Mouse (Mus musculus) urinary bladder, postnatal 4 days (tissue): ENCODE measurements around the gene Chp2.
A peak's percentile ranks its signal among the peaks of the same experiment; 100 is the strongest.
"Not testable (repeated sequence)": the region's sequence is repeated elsewhere in the genome, so short reads cannot be mapped to it uniquely, and the experiment has no call there.

Experiments
- DNase-seq, 2 experiments: peaks; one replicate each; pipeline ENCODE4 v3.0.0; 2021 to 2022; ENCODE audit warnings: low spot score in 2 of 2

Chp2 gene

GRCm38 (mm10) chr7:122242260-122242659 is 23.0 kb downstream of the Chp2 start:
- DNase-seq, result no peak

- not testable (repeated sequence) for DNase-seq
These were observed 23.4 kb downstream of the Chp2 start for GRCm38 (mm10) chr7:122242744-122243143.

GRCm38 (mm10) chr7:122244166-122244565 is 24.9 kb downstream of the Chp2 start:
- DNase-seq, result no peak

- DNase-seq, result no peak
These were observed 25.3 kb downstream of the Chp2 start for GRCm38 (mm10) chr7:122244584-122244983.

- no peak for DNase-seq
These were observed 26.7 kb downstream of the Chp2 start for GRCm38 (mm10) chr7:122245976-122246375.

GRCm38 (mm10) chr7:122247254-122247864 is 28.1 kb downstream of the Chp2 start:
- no peak for DNase-seq

GRCm38 (mm10) chr7:122249321-122249821 is 30.1 kb downstream of the Chp2 start:
- no peak for DNase-seq

- DNase-seq, result peak; percentile 55 to 78
These were observed 32.1 kb downstream of the Chp2 start for GRCm38 (mm10) chr7:122251197-122252011.

- no peak for DNase-seq
These were observed 37.4 kb downstream of the Chp2 start for GRCm38 (mm10) chr7:122256722-122257121.

GRCm38 (mm10) chr7:122258521-122258920 is 39.2 kb downstream of the Chp2 start:
- no peak for DNase-seq

- peak in 1 of 2 experiments; percentile 11 for DNase-seq
These were observed 40.8 kb downstream of the Chp2 start for GRCm38 (mm10) chr7:122260055-122260602.

- no peak for DNase-seq
These were observed 49.7 kb downstream of the Chp2 start for GRCm38 (mm10) chr7:122268983-122269486.

GRCm38 (mm10) chr7:122272334-122272733 is 53.0 kb downstream of the Chp2 start:
- no peak for DNase-seq
